Mouse (Mus musculus) myocyte (in vitro differentiated cells): ENCODE measurements around the gene Klrg2. TPM values are rescaled to one million over a fixed set of nuclear protein-coding genes. Genes with fewer than 3 reads are reported as not detected.
A peak's percentile ranks its signal among the peaks of the same experiment; 100 is the strongest.

Source experiments
- H3K27me3 ChIP-seq: one replicate; pipeline ENCODE4 v1.6.1; 2011; ENCODE audit not compliant: control insufficient read depth, insufficient read depth, insufficient read length
- H3K36me3 ChIP-seq: one replicate; pipeline ENCODE4 v1.6.1; 2011; ENCODE audit not compliant: control insufficient read depth, insufficient read depth
- H3K4me2 ChIP-seq: one replicate; pipeline ENCODE4 v1.6.1; 2011; ENCODE audit warnings: low read depth, control low read depth
- H3K4me3 ChIP-seq: one replicate; pipeline ENCODE4 v1.5.1; 2011; ENCODE audit warnings: mild to moderate bottlenecking, control low read depth, moderate library complexity
- H3K79me2 ChIP-seq: one replicate; pipeline ENCODE4 v1.6.1; 2011; ENCODE audit not compliant: control insufficient read depth, insufficient read depth
- H3ac ChIP-seq: one replicate; pipeline ENCODE4 v1.6.1; 2011; ENCODE audit not compliant: control insufficient read depth, insufficient read length
- CEBPB ChIP-seq: IDR thresholded peaks from 2 replicates; pipeline ENCODE4 v1.6.1; 2011; ENCODE audit warnings: mild to moderate bottlenecking, moderate library complexity; ENCODE audit not compliant: poor library complexity, insufficient read depth, severe bottlenecking
- E2F4 ChIP-seq: IDR thresholded peaks from one replicate; pipeline ENCODE4 v1.6.1; 2011; ENCODE audit warnings: mild to moderate bottlenecking, control low read depth, moderate library complexity; ENCODE audit not compliant: insufficient read depth
- MAX ChIP-seq: IDR thresholded peaks from one replicate; pipeline ENCODE4 v1.6.1; 2011; ENCODE audit warnings: low read depth, mild to moderate bottlenecking, control low read depth
- MYOD1 ChIP-seq, 3 experiments: IDR thresholded peaks; one replicate each; pipeline ENCODE4 v1.6.1; 2011; ENCODE audit warnings: control low read depth in 2 of 3, low read depth in 2 of 3, mild to moderate bottlenecking in 2 of 3, moderate library complexity in 1 of 3; ENCODE audit not compliant: insufficient read length in 2 of 3, control insufficient read depth in 1 of 3
- MYOG ChIP-seq, 3 experiments: IDR thresholded peaks; one replicate each; pipeline ENCODE4 v1.6.1; 2011; ENCODE audit warnings: control low read depth in 2 of 3, low read depth in 2 of 3, mild to moderate bottlenecking in 2 of 3; ENCODE audit not compliant: insufficient read length in 2 of 3, control insufficient read depth in 1 of 3, insufficient read depth in 1 of 3
- POLR2A ChIP-seq: IDR thresholded peaks from one replicate; pipeline ENCODE4 v1.6.1; 2011; ENCODE audit warnings: low read depth, mild to moderate bottlenecking, control low read depth, moderate library complexity; ENCODE audit not compliant: insufficient read length
- POLR2AphosphoS2 ChIP-seq: IDR thresholded peaks from one replicate; pipeline ENCODE4 v1.6.1; 2011; ENCODE audit warnings: low read depth, control low read depth; ENCODE audit not compliant: insufficient read length
- REST ChIP-seq: IDR thresholded peaks from one replicate; pipeline ENCODE4 v1.6.1; 2011; ENCODE audit warnings: mild to moderate bottlenecking, control low read depth, moderate library complexity; ENCODE audit not compliant: insufficient read depth, insufficient read length
- SRF ChIP-seq: IDR thresholded peaks from one replicate; pipeline ENCODE4 v1.6.1; 2011; ENCODE audit warnings: low read depth; ENCODE audit not compliant: control insufficient read depth, insufficient read length
- TCF12 ChIP-seq: IDR thresholded peaks from one replicate; pipeline ENCODE4 v1.6.1; 2011; ENCODE audit warnings: mild to moderate bottlenecking, control low read depth; ENCODE audit not compliant: poor library complexity, insufficient read depth, severe bottlenecking
- TCF3 ChIP-seq: IDR thresholded peaks from one replicate; pipeline ENCODE4 v1.6.1; 2011; ENCODE audit warnings: low read depth, control low read depth; ENCODE audit not compliant: insufficient read length
- USF1 ChIP-seq: IDR thresholded peaks from one replicate; pipeline ENCODE4 v1.6.1; 2011; ENCODE audit warnings: low read depth, mild to moderate bottlenecking, control low read depth, moderate library complexity
- polyA plus RNA-seq: library from polyadenylated mRNA; unstranded; fragments of >200 nt; fragmentation: generic; extraction: Trizol; gene quantifications from one replicate; pipeline ENCODE4 v1.2.1, GENCODE M21; 2012; ENCODE audit warnings: missing spikeins

Gene Klrg2
- polyA plus RNA-seq, 1 experiment: 1.7 TPM

DNA sequence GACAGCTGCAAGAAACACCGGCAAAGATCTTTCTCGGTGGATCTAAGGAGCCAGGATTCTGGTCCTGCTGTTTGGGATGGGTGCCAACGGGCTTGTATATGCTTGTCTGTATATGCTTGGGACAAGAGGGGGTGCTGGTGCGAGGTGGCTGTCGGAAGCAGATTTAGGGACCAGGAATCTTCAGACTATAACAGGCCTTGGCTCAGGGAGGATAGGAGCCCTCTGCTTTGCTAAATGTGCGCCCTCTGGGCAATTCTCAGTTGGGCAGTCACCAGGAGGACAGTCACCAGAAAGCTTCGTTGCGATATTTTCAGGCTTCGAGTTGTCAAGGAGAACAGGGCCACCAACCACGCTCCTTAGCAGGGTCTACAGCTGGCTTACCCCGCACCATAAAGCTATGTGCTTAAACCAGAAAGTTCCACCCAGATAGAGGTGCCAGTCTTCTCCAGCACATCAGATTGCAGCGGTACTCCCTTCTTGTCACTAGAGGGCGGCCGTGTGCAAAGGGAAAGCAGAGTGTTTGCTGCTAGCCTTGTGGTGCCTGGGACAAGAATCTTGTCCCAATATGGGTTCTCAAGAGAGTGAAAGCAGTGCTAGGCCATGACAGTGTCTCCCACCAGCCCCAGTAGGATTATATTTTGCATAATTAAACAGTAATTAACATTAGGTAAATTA, 13.4 kb upstream of the Klrg2 start:
- no peak overlapping the region for H3K4me2 ChIP-seq
- TF ChIP-seq POLR2A (no peak), SRF (no peak), POLR2AphosphoS2 (no peak), REST (no peak), MAX (no peak), CEBPB (no peak), MYOD1 (IDR thresholded peaks at IDR 0.05; ENCODE audit: control insufficient read depth in 1 of 3, insufficient read length in 2 of 3, low read depth in 2 of 3) (no peak), USF1 (no peak), MYOG (IDR thresholded peaks at IDR 0.05; ENCODE audit: control insufficient read depth in 1 of 3, insufficient read depth in 1 of 3, insufficient read length in 2 of 3, low read depth in 2 of 3) (no peak), TCF12 (no peak), TCF3 (no peak), E2F4 (no peak)
- H3K36me3 ChIP-seq: no peaks in the 10 kb centered on the region
- H3K4me3 ChIP-seq: no peak overlapping the region
- no peak overlapping the region for H3ac ChIP-seq
- no peaks in the 10 kb centered on the region for H3K79me2 ChIP-seq
- no peaks in the 10 kb centered on the region for H3K27me3 ChIP-seq

DNA sequence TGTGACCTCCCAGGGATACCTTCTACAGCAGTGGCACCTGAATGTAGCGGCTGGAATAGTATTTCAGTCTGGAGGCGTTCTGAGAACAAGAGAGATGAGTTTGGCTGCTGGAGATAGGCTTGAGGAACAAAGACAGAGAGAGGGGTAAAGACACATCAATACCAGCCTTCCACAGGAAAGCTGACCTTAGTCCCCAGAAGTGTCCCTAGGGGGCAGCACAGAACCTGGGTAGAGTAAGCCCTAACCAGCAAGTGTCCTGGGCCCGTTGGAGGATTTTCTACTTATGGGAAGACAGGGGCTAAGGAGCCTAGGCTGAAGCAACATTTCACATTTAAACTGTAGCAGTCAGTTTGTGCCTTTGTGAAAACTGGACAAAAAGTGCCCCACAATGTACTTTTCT, 12.5 kb upstream of the Klrg2 start:
- TF ChIP-seq TCF3 (no peak), MYOG (IDR thresholded peaks at IDR 0.05; ENCODE audit: control insufficient read depth in 1 of 3, insufficient read depth in 1 of 3, insufficient read length in 2 of 3, low read depth in 2 of 3) (no peak), USF1 (no peak), TCF12 (no peak), POLR2A (no peak)
- no peak overlapping the region for H3K4me2 ChIP-seq
- H3K36me3 ChIP-seq: no peaks in the 10 kb centered on the region
- H3K27me3 ChIP-seq: no peaks in the 10 kb centered on the region
- no peaks in the 10 kb centered on the region for H3K79me2 ChIP-seq
- H3ac ChIP-seq: no peak overlapping the region
- H3K4me3 ChIP-seq: no peak overlapping the region

DNA sequence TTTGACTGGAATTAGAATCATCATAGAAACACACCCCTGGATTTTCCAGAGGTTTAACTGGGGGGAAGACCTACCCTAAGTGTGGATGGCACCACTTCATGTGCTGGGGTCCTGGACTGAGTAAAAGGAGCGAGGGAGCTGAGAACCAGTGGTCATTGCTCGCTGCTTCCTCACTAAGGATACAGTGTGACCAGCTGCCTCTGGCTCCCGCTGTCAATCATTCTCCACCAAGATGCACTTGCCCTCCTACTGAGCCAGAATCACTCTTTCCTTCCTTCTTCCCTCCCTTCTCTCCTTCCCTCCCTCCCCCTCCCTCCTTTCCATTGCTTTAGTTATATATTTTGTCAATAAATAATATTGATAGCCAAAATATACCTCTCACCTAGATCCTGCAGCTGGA, 6.0 kb upstream of the Klrg2 start:
- Histone ChIP-seq H3K27me3 (no peaks in the 10 kb centered on the region), H3K4me2 (no peak overlapping the region), H3K36me3 (no peaks in the 10 kb centered on the region), H3K4me3 (no peak overlapping the region), H3ac (no peak overlapping the region), H3K79me2 (no peaks in the 10 kb centered on the region)
- TF ChIP-seq MYOD1 (IDR thresholded peaks at IDR 0.05; ENCODE audit: control insufficient read depth in 1 of 3, insufficient read length in 2 of 3, low read depth in 2 of 3) (peak in 2 of 3 experiments; percentile 63 to 73), CEBPB (no peak)

DNA sequence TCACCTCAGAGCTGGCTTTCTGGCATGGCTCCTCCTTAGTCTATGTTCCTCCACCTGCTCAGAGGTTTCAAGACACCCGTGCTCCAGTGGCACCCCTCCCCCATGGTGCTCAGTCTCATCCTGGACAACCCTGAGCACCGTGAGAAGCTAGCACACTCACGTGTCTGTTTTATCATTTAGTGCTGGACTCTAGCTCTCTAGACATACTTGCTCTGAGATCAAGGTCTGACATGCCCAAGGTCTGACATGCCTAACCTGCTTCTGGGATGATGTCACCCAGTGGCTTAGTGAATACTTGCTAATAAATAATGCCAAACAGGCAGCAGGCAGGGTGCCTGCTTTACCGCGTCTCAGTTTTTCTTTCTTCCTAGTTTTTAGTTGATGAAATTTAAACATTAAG, 5.6 kb upstream of the Klrg2 start:
- no peak overlapping the region for H3K4me2 ChIP-seq
- no peaks in the 10 kb centered on the region for H3K79me2 ChIP-seq
- H3K4me3 ChIP-seq: no peak overlapping the region
- no peak overlapping the region for H3ac ChIP-seq
- H3K36me3 ChIP-seq: no peaks in the 10 kb centered on the region
- TF ChIP-seq TCF3 (no peak), SRF (no peak), TCF12 (no peak)
- no peaks in the 10 kb centered on the region for H3K27me3 ChIP-seq

DNA sequence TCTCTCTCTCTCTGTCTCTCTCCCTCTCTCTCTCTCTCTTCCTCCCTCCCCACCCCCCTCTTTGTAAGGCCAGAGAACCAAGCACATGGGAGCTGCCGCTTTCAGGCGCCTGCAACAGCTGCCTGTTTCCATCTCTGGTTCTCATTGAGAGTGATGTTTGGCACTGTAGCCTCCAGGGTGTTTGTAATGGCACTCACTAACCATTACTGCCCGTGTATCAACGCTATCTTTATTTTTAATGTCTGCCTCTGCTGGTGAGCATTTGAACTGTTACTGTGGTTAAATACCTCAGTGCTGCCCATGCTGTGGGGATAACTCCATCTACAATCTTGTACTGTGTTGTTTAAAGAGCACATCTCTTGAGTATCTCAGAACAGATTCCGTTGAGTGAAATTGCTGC, 4.6 kb upstream of the Klrg2 start:
- no peak overlapping the region for H3K4me3 ChIP-seq
- no peaks in the 10 kb centered on the region for H3K27me3 ChIP-seq
- H3K79me2 ChIP-seq: no peaks in the 10 kb centered on the region
- TF ChIP-seq POLR2AphosphoS2 (no peak), MYOD1 (IDR thresholded peaks at IDR 0.05; ENCODE audit: control insufficient read depth in 1 of 3, insufficient read length in 2 of 3, low read depth in 2 of 3) (no peak), TCF12 (no peak), MYOG (IDR thresholded peaks at IDR 0.05; ENCODE audit: control insufficient read depth in 1 of 3, insufficient read depth in 1 of 3, insufficient read length in 2 of 3, low read depth in 2 of 3) (no peak), MAX (no peak), TCF3 (no peak), USF1 (no peak), SRF (no peak), POLR2A (no peak), REST (no peak), CEBPB (no peak)
- H3K36me3 ChIP-seq: no peaks in the 10 kb centered on the region
- no peak overlapping the region for H3K4me2 ChIP-seq
- H3ac ChIP-seq: no peak overlapping the region

DNA sequence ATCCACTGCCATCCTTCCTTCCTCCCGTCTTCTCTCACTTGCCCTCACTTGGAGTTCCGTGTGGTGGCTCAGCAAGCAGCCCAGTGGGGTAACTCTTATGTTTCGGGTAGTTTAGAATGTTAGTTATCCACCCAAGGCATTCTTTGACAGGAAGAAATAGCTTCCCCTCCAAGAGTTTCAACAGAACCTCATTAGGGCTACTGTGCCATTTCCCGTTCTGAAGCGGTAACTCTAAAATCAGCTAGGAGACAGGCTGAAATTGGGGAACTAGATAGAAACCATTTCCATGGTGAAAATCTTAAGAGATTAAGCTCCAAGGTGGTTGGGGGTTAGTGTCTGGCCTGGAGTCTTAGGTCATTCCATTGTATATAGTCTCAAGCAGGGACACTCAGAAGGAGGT, 4.2 kb upstream of the Klrg2 start:
- Histone ChIP-seq H3K4me2 (no peak overlapping the region), H3K27me3 (no peaks in the 10 kb centered on the region)
- TF ChIP-seq REST (no peak), POLR2A (no peak), E2F4 (no peak), MYOD1 (IDR thresholded peaks at IDR 0.05; ENCODE audit: control insufficient read depth in 1 of 3, insufficient read length in 2 of 3, low read depth in 2 of 3) (no peak), TCF12 (no peak), USF1 (no peak), TCF3 (no peak), CEBPB (no peak), POLR2AphosphoS2 (no peak), SRF (no peak), MAX (no peak), MYOG (IDR thresholded peaks at IDR 0.05; ENCODE audit: control insufficient read depth in 1 of 3, insufficient read depth in 1 of 3, insufficient read length in 2 of 3, low read depth in 2 of 3) (no peak)

More for the DNA sequence above, 4.2 kb upstream of the Klrg2 start:
- no peak overlapping the region for H3K4me3 ChIP-seq
- no peak overlapping the region for H3ac ChIP-seq
- no peaks in the 10 kb centered on the region for H3K36me3 ChIP-seq
- no peaks in the 10 kb centered on the region for H3K79me2 ChIP-seq
